Mouse (Mus musculus) kidney, postnatal 0 days (tissue): ENCODE results near the gene Cep68. TPM values are rescaled to one million over a fixed set of nuclear protein-coding genes. Genes with fewer than 3 reads are reported as not detected.

Experiments used
- ATAC-seq: fragments of 200-750 bp; cut with Nextera tagmentation; replicated peaks from 2 replicates; pipeline ENCODE4 v1.8.0; 2017; ENCODE audit warnings: low read depth, moderate number of reproducible peaks, moderate TSS enrichment, moderate library complexity; ENCODE audit not compliant: low FRiP score
- DNase-seq: peaks from one replicate; pipeline ENCODE4 v3.0.0-alpha.2; 2016; ENCODE audit warnings: low spot score
- H3K27ac ChIP-seq: fragments of 300-500 bp; sonication (generic); 2 replicates; pipeline ENCODE4 v1.5.1; 2014; ENCODE audit warnings: mild to moderate bottlenecking
- H3K27me3 ChIP-seq: fragments of 300-500 bp; sonication (generic); 2 replicates; pipeline ENCODE4 v1.6.1; 2014; ENCODE audit warnings: low read length, mixed read lengths; ENCODE audit not compliant: insufficient read depth
- H3K36me3 ChIP-seq: fragments of 300-500 bp; sonication (generic); 2 replicates; pipeline ENCODE4 v1.6.1; 2014; ENCODE audit warnings: low read length, mixed read lengths; ENCODE audit not compliant: insufficient read depth
- H3K4me1 ChIP-seq: fragments of 300-500 bp; sonication (generic); replicated peaks from 2 replicates; pipeline ENCODE4 v1.6.1; 2014; ENCODE audit warnings: antibody characterized with exemption, low read length, mixed read lengths; ENCODE audit not compliant: insufficient read depth
- H3K4me2 ChIP-seq: fragments of 300-500 bp; sonication (generic); 2 replicates; pipeline ENCODE4 v1.6.1; 2014; ENCODE audit warnings: mild to moderate bottlenecking, low read length, moderate library complexity, mixed read lengths
- H3K4me3 ChIP-seq: fragments of 300-500 bp; sonication (generic); replicated peaks from 2 replicates; pipeline ENCODE4 v1.5.1; 2014; ENCODE audit warnings: low read depth, low read length
- H3K9ac ChIP-seq: fragments of 300-500 bp; sonication (generic); 2 replicates; pipeline ENCODE4 v1.6.1; 2014; ENCODE audit warnings: low read depth, low read length
- H3K9me3 ChIP-seq: fragments of 300-500 bp; sonication (generic); replicated peaks from 2 replicates; pipeline ENCODE4 v1.6.1; 2016; ENCODE audit warnings: low read length, inconsistent platforms, mixed read lengths
- CTCF ChIP-seq: IDR thresholded peaks from 2 replicates; pipeline ENCODE4 v1.5.1; 2016; ENCODE audit warnings: antibody characterized with exemption, low read depth, mild to moderate bottlenecking, moderate library complexity
- WGBS: fragments of 180-500 bp; shearing (Covaris S2); extraction: QIAGEN DNeasy Blood & Tissue Kit; methylation state at CpG from one replicate; pipeline ENCODE4 v1.1.7; 2014; 5-methylcytosine and 5-hydroxymethylcytosine counted together
- polyA plus RNA-seq: library from polyadenylated mRNA; unstranded; fragments of >200 nt; fragmentation: Nextera tagmentation; extraction: Ambion mirVana; gene quantifications from 2 replicates; pipeline ENCODE4 v1.2.1, GENCODE M21; 2015

The Cep68 gene
- polyA plus RNA-seq, 1 experiment from 2014 or later = 22.5 TPM

GRCm38 (mm10) chr11:20248840-20249239, 389 bp downstream of the Cep68 start:
- H3K4me3 ChIP-seq = peak overlapping the region; percentile 90
- H3K4me2 ChIP-seq = peak overlapping the region; percentile 81
- H3K9me3 ChIP-seq = no peaks in the 10 kb centered on the region
- H3K27ac ChIP-seq = peak overlapping the region; percentile 92
- H3K36me3 ChIP-seq = 0 out of 2 replicates have a peak, but pooled peaks cover 2% of the 10 kb centered on the region
- ATAC-seq (peak; percentile 66), DNase-seq (peak; percentile 65)
- peaks cover 19% of the 10 kb centered on the region for H3K4me1 ChIP-seq
- H3K9ac ChIP-seq = peak overlapping the region; percentile 94
- WGBS = under 1% methylated on average over 28 of the region's 39 CpGs
- no peaks in the 10 kb centered on the region for H3K27me3 ChIP-seq
- no peak for TF ChIP-seq CTCF

DNA sequence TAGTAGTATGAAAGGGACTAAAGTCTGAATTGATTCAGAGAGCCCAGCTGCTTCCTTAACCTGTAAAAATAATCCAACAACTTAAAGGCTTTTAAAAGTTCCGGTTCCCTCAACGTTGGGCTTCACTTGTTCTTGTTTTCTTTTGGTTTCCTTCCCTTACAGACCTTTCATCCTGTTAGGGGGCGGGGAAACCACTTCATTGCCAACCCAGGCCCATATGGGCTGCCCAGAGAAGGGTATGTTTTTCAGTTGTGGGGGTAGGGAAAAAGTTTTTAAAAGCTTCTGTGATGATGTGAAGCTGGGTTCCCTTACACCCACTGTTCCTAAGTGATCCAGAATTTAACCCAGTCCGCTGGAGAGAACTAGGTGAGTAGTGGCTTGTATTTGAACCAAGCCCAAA, 952 bp downstream of the Cep68 start:
- H3K36me3 ChIP-seq = 0 out of 2 replicates have a peak, but pooled peaks cover 2% of the 10 kb centered on the region
- H3K27me3 ChIP-seq = no peaks in the 10 kb centered on the region
- peak overlapping the region; percentile 92; the same call in 1 of the 2 replicates for H3K27ac ChIP-seq
- H3K4me1 ChIP-seq = peaks cover 19% of the 10 kb centered on the region
- 10% methylated on average over 4 of the region's 4 CpGs for WGBS
- no peaks in the 10 kb centered on the region for H3K9me3 ChIP-seq
- DNase-seq (peak; percentile 45), ATAC-seq (no peak)
- peak overlapping the region; percentile 81 for H3K4me2 ChIP-seq
- TF ChIP-seq CTCF = no peak
- peak overlapping the region; percentile 94 for H3K9ac ChIP-seq
- peak overlapping the region; percentile 90 for H3K4me3 ChIP-seq

- peak overlapping the region; percentile 81; the same call in 1 of the 2 replicates for H3K4me2 ChIP-seq
- WGBS = 77% methylated on average over 8 of the region's 8 CpGs
- H3K4me3 ChIP-seq = no peak overlapping the region
- no peaks in the 10 kb centered on the region for H3K9me3 ChIP-seq
- TF ChIP-seq CTCF = no peak
- no peak overlapping the region for H3K9ac ChIP-seq
- no peaks in the 10 kb centered on the region for H3K27me3 ChIP-seq
- ATAC-seq = no peak
- no peak overlapping the region for H3K27ac ChIP-seq
- no peak for DNase-seq
- 0 out of 2 replicates have a peak, but pooled peaks cover 2% of the 10 kb centered on the region for H3K36me3 ChIP-seq
- peaks cover 25% of the 10 kb centered on the region for H3K4me1 ChIP-seq
These were observed 1.9 kb downstream of the Cep68 start for GRCm38 (mm10) chr11:20247146-20247855.

GRCm38 (mm10) chr11:20246616-20247015, 2.6 kb downstream of the Cep68 start:
- no peak for DNase-seq
- H3K9ac ChIP-seq = no peak overlapping the region
- no peak overlapping the region for H3K4me2 ChIP-seq
- no peak overlapping the region for H3K27ac ChIP-seq
- peaks cover 6% of the 10 kb centered on the region; the same call in 1 of the 2 replicates for H3K36me3 ChIP-seq
- WGBS = 59% methylated on average over 1 of the region's 1 CpGs
- H3K4me3 ChIP-seq = no peak overlapping the region
- TF ChIP-seq CTCF = no peak
- H3K27me3 ChIP-seq = no peaks in the 10 kb centered on the region
- H3K9me3 ChIP-seq = no peaks in the 10 kb centered on the region
- no peak for ATAC-seq
- peaks cover 25% of the 10 kb centered on the region for H3K4me1 ChIP-seq

GRCm38 (mm10) chr11:20245316-20245715, 3.9 kb downstream of the Cep68 start:
- Histone ChIP-seq H3K36me3 (peaks cover 18% of the 10 kb centered on the region; the same call in 1 of the 2 replicates), H3K27ac (no peak overlapping the region), H3K9ac (no peak overlapping the region), H3K4me2 (no peak overlapping the region), H3K9me3 (no peaks in the 10 kb centered on the region), H3K4me3 (no peak overlapping the region), H3K4me1 (peaks cover 25% of the 10 kb centered on the region), H3K27me3 (no peaks in the 10 kb centered on the region)
- no peak for DNase-seq
- 80% methylated on average over 6 of the region's 6 CpGs for WGBS
- no peak for TF ChIP-seq CTCF
- ATAC-seq = no peak

DNA sequence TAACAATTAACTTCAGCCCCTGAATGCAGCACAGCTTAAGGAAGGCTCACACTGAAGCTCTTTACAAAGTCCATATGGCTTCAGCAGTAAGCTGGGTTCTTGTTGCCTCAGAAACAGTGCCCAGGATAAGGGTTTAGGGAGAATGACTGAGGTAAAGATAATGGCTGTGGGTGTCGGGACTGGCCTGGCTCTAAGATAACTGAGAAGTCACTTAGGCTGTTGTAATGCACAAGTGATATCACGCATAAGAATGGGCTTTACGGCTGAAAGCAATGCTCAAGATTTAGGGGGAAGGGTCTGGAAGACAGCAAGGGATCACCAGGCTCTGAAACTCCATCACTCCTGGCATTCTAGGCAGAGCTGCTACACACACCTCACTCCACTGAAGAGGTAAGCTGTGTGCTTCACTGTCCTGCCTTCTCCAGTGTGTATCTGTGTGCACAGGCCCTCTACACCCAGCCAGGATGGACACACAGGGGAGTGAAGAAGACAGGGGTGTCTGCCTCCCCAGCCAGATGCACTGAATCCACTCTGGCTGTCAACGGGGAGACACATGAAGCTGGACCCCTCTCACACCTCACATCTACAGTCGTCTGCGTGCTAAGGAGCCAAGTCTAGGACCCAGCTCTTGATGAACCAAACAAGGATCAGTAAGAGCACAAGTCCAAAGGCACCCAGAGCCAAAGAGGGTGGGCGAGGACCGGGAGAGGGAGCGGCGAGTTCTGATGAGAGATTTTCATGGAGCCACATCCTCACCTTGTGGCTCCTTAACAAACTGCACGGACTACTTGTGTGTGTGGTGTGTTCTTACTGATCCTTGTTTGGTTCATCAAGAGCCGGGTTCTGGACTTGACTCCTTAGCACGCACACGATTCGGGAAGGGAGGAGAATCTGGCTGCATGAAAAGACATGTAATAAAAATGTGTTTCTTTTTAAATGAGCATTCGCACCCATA, 4.6 kb downstream of the Cep68 start:
- peaks cover 25% of the 10 kb centered on the region for H3K4me1 ChIP-seq
- no peak overlapping the region for H3K4me3 ChIP-seq
- TF ChIP-seq CTCF = peak; percentile 42
- no peak for ATAC-seq
- no peaks in the 10 kb centered on the region for H3K27me3 ChIP-seq
- H3K9ac ChIP-seq = no peak overlapping the region
- H3K4me2 ChIP-seq = no peak overlapping the region
- H3K9me3 ChIP-seq = no peaks in the 10 kb centered on the region
- no peak overlapping the region for H3K27ac ChIP-seq
- WGBS = 82% methylated on average over 16 of the region's 16 CpGs
- no peak for DNase-seq
- peaks cover 25% of the 10 kb centered on the region; the same call in 1 of the 2 replicates for H3K36me3 ChIP-seq
